Mouse (Mus musculus) lung, postnatal 0 days (tissue): ENCODE data around the gene Adcy10. TPM values are rescaled to one million over a fixed set of nuclear protein-coding genes. Genes with fewer than 3 reads are reported as not detected.

ENCODE experiments used
- ATAC-seq: fragments of 200-750 bp; cut with Nextera tagmentation; 2 replicates; pipeline ENCODE4 v1.8.0; 2017; ENCODE audit warnings: moderate library complexity
- DNase-seq: peaks from one replicate; pipeline ENCODE4 v3.0.0-alpha.2; 2016; ENCODE audit warnings: low spot score
- H3K27ac ChIP-seq: fragments of 300-500 bp; sonication (generic); 2 replicates; pipeline ENCODE4 v1.5.1; 2014; ENCODE audit warnings: antibody characterized with exemption, mild to moderate bottlenecking, low read length, mixed read lengths
- H3K27me3 ChIP-seq: fragments of 300-500 bp; sonication (generic); replicated peaks from 2 replicates; pipeline ENCODE4 v1.6.1; 2014; ENCODE audit warnings: low read length, mixed read lengths; ENCODE audit not compliant: insufficient read depth
- H3K36me3 ChIP-seq: fragments of 300-500 bp; sonication (generic); 2 replicates; pipeline ENCODE4 v1.6.1; 2014; ENCODE audit warnings: low read length, mixed read lengths; ENCODE audit not compliant: insufficient read depth
- H3K4me1 ChIP-seq: fragments of 300-500 bp; sonication (generic); 2 replicates; pipeline ENCODE4 v1.6.1; 2014; ENCODE audit warnings: antibody characterized with exemption, low read depth, low read length, mixed read lengths; ENCODE audit not compliant: insufficient read depth
- H3K4me2 ChIP-seq: fragments of 300-500 bp; sonication (generic); replicated peaks from 2 replicates; pipeline ENCODE4 v1.6.1; 2014; ENCODE audit warnings: low read depth, mild to moderate bottlenecking, low read length, moderate library complexity, mixed read lengths
- H3K4me3 ChIP-seq: fragments of 300-500 bp; sonication (generic); 2 replicates; pipeline ENCODE4 v1.5.1; 2014; ENCODE audit warnings: low read depth, low read length
- H3K9ac ChIP-seq: fragments of 300-500 bp; sonication (generic); replicated peaks from 2 replicates; pipeline ENCODE4 v1.6.1; 2014; ENCODE audit warnings: low read depth, mild to moderate bottlenecking
- H3K9me3 ChIP-seq: fragments of 300-500 bp; sonication (generic); 2 replicates; pipeline ENCODE4 v1.6.1; 2016; ENCODE audit warnings: low read length, mixed read lengths
- CTCF ChIP-seq: IDR thresholded peaks from 2 replicates; pipeline ENCODE4 v1.5.1; 2016; ENCODE audit warnings: antibody characterized with exemption, mild to moderate bottlenecking
- EP300 ChIP-seq: IDR thresholded peaks from 2 replicates; pipeline ENCODE4 v1.6.1; 2016; ENCODE audit warnings: antibody characterized with exemption, mild to moderate bottlenecking, control low read depth
- WGBS: fragments of 180-500 bp; shearing (Covaris S2); extraction: QIAGEN DNeasy Blood & Tissue Kit; methylation state at CpG from one replicate; pipeline ENCODE4 v1.1.7; 2014; 5-methylcytosine and 5-hydroxymethylcytosine counted together
- polyA plus RNA-seq: library from polyadenylated mRNA; unstranded; fragments of >200 nt; fragmentation: Nextera tagmentation; extraction: Ambion mirVana; gene quantifications from 2 replicates; pipeline ENCODE4 v1.2.1, GENCODE M21; 2015

Gene Adcy10
- polyA plus RNA-seq, 1 experiment from 2014 or later = not detected

- H3K4me3 ChIP-seq = peak overlapping the region; percentile 96
- ATAC-seq = peak; percentile 0; the same call in 1 of the 2 replicates
- H3K36me3 ChIP-seq = no peaks in the 10 kb centered on the region
Observed at GRCm38 (mm10) chr1:165459503-165460181, 25.3 kb upstream of the Adcy10 start.

GRCm38 (mm10) chr1:165460360-165460800, 24.6 kb upstream of the Adcy10 start, which contains the start of the genes Dcaf6 and Mpc2:
TSS of gene Dcaf6 (minus strand) at chr1:165460475.
TSS of gene Mpc2 (plus strand) at chr1:165460637.
- Histone ChIP-seq H3K4me2 (peak within 1 kb of the TSS; percentile 86), H3K4me3 (peak within 1 kb of the TSS; percentile 96), H3K9me3 (no peaks in the 10 kb centered on the region), H3K27me3 (no peaks in the 10 kb centered on the region), H3K36me3 (no peaks in the 10 kb centered on the region), H3K4me1 (peaks cover 4% of the 10 kb centered on the region; the same call in 1 of the 2 replicates), H3K9ac (peak within 1 kb of the TSS; percentile 86), H3K27ac (peak within 1 kb of the TSS; percentile 97)
- TF ChIP-seq CTCF = peak; percentile 59
- peak; percentile 79; the same call in 1 of the 2 replicates for TF ChIP-seq EP300
- DNase-seq = peak; percentile 98
- peak; percentile 91 for ATAC-seq
- 3% methylated on average over 30 of the region's 37 CpGs for WGBS

More at GRCm38 (mm10) chr1:165459503-165460181, 25.3 kb upstream of the Adcy10 start:
- no peak for TF ChIP-seq EP300
- TF ChIP-seq CTCF = no peak
- Histone ChIP-seq H3K27ac (peak overlapping the region; percentile 97), H3K4me1 (peaks cover under 1% of the 10 kb centered on the region; the same call in 1 of the 2 replicates), H3K27me3 (no peaks in the 10 kb centered on the region), H3K9ac (peak overlapping the region; percentile 86), H3K9me3 (no peaks in the 10 kb centered on the region), H3K4me2 (peak overlapping the region; percentile 86)
- peak; percentile 73 for DNase-seq
- WGBS = under 1% methylated on average over 59 of the region's 60 CpGs

DNA sequence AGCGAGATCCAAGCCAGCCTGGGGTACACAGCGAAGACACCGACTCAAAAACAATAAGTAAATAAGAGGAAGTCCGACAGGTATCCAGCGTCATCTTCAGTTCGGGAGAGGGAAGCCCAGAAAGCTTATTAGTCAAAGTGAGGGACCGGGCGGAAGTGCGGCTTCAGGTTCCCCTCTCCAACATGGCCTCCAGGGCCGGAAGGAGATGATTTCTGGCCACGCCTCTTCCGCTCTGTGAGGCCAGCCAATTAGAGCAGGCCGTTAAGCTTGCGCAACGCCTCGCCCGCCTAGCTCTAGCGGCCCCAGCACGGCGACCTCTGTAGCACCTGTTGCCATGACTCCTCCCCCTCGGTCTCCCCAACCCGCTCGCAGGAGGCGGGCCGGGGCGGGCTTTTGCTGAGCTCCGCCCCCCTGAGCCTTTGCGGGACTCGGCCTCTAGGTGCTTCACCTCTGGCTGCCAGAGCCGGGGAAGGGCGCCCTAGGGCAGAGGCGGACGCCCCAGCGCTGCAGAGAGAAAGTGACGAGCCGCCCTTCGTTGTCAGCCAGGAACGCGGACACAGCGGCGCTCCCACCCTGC, 24.1 kb upstream of the Adcy10 start:
- ATAC-seq = peak; percentile 94
- no peaks in the 10 kb centered on the region for H3K27me3 ChIP-seq
- H3K4me2 ChIP-seq = peak overlapping the region; percentile 86
- H3K36me3 ChIP-seq = no peaks in the 10 kb centered on the region
- peak; percentile 100 for DNase-seq
- peak overlapping the region; percentile 86 for H3K9ac ChIP-seq
- H3K9me3 ChIP-seq = no peaks in the 10 kb centered on the region
- under 1% methylated on average over 41 of the region's 41 CpGs for WGBS
- TF ChIP-seq EP300 (peak; percentile 56), CTCF (peak; percentile 72)
- H3K4me1 ChIP-seq = peaks cover 4% of the 10 kb centered on the region; the same call in 1 of the 2 replicates
- peak overlapping the region; percentile 97 for H3K27ac ChIP-seq
- peak overlapping the region; percentile 96 for H3K4me3 ChIP-seq

DNA sequence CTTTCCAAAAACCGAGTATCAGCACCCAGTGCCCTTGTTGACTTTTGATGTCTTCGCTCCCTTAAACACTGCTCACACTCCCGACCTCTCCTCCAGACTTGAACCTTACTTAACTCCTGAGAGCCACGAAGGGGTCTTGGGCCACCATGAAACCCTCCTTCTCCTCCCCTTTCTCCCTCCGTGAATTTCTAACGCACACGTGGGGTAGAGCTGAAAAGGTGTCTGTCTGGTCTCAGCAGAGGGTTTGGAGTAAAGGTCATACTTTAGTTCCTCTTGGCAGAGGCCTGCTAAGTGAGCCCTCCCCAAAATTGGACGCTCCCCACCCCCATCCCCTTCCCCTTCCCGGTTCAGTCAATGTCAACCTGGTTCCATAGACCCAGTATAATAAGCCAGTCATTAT, 23.3 kb upstream of the Adcy10 start:
- DNase-seq = peak; percentile 36
- H3K4me2 ChIP-seq = peak overlapping the region; percentile 76
- TF ChIP-seq CTCF (no peak), EP300 (no peak)
- WGBS = under 1% methylated on average over 9 of the region's 9 CpGs
- H3K27ac ChIP-seq = peak overlapping the region; percentile 92
- no peaks in the 10 kb centered on the region for H3K27me3 ChIP-seq
- no peaks in the 10 kb centered on the region for H3K36me3 ChIP-seq
- H3K4me1 ChIP-seq = peaks cover 4% of the 10 kb centered on the region; the same call in 1 of the 2 replicates
- no peak for ATAC-seq
- peak overlapping the region; percentile 84 for H3K9ac ChIP-seq
- peak overlapping the region; percentile 96 for H3K4me3 ChIP-seq
- H3K9me3 ChIP-seq = no peaks in the 10 kb centered on the region

DNA sequence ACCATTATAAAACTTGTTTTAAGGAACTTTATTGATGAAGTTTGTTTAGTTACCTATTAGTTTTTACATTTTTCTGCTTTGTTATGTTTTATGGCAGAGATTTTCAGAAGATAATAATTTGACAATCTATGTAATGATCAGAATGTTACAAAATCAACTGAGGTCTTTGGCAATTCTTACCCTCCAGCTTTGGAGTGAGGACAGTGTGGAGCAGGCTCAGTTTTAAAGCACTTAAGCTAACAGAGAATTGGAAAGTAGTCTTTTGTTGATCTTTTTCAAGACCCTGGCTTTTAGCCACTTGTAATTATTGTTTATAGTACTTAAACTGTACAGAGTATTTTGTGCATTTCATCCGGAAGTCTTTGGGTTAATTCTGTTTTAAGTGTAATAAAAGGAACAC, 22.1 kb upstream of the Adcy10 start:
- Histone ChIP-seq H3K9ac (no peak overlapping the region), H3K27ac (no peak overlapping the region), H3K4me1 (peaks cover 4% of the 10 kb centered on the region; the same call in 1 of the 2 replicates), H3K36me3 (no peaks in the 10 kb centered on the region), H3K4me3 (no peak overlapping the region), H3K27me3 (no peaks in the 10 kb centered on the region), H3K9me3 (no peaks in the 10 kb centered on the region), H3K4me2 (0 out of 2 replicates have a peak overlapping the region, but pooled peaks have one; percentile 5)
- 47% methylated on average over 1 of the region's 1 CpGs for WGBS
- TF ChIP-seq CTCF (no peak), EP300 (no peak)
- DNase-seq = no peak
- no peak for ATAC-seq

- peaks cover 4% of the 10 kb centered on the region; the same call in 1 of the 2 replicates for H3K4me1 ChIP-seq
- peak; percentile 73 for DNase-seq
- no peak overlapping the region for H3K4me2 ChIP-seq
- H3K36me3 ChIP-seq = no peaks in the 10 kb centered on the region
- no peak overlapping the region for H3K9ac ChIP-seq
- no peaks in the 10 kb centered on the region for H3K27me3 ChIP-seq
- ATAC-seq = no peak
- H3K9me3 ChIP-seq = no peaks in the 10 kb centered on the region
- no peak for TF ChIP-seq CTCF
- 0 out of 2 replicates have a peak, but pooled peaks have one; percentile 36 for TF ChIP-seq EP300
- WGBS = 34% methylated on average over 3 of the region's 3 CpGs
- H3K27ac ChIP-seq = no peak overlapping the region
- no peak overlapping the region for H3K4me3 ChIP-seq
Observed at GRCm38 (mm10) chr1:165464574-165464973, 20.4 kb upstream of the Adcy10 start.
